Mouse (Mus musculus): ENCODE data around the gene 4931428F04Rik. TPM values are rescaled to one million over a fixed set of nuclear protein-coding genes. Genes with fewer than 3 reads are reported as not detected.

The 4931428F04Rik gene
- polyA plus RNA-seq, 1 experiment from 2014 or later, result 114 TPM

GRCm38 (mm10) chr8:105264024-105264982 is 25.4 kb downstream of the 4931428F04Rik start, which contains the start of the genes Tradd and Fbxl8:
TSS of gene Tradd (minus strand) at chr8:105264609.
TSS of gene Fbxl8 (plus strand) at chr8:105264648.
- Histone ChIP-seq H3K4me2 (peak within 1 kb of the TSS; percentile 76), H3K36me3 (no peaks in the 10 kb centered on the region), H3K27ac (no peak within 1 kb of the TSS), H3K4me3 (peak within 1 kb of the TSS; percentile 55), H3K9ac (peak within 1 kb of the TSS; percentile 76), H3K27me3 (peaks cover 96% of the 10 kb centered on the region), H3K4me1 (replicated peaks) (peaks cover 37% of the 10 kb centered on the region), H3K9me3 (peaks cover 5% of the 10 kb centered on the region; the same call in 1 of the 2 replicates)
- ATAC-seq (ENCODE audit: low FRiP score), result no peak
- 2% methylated on average over 54 of the region's 54 CpGs for WGBS

- Histone ChIP-seq H3K4me3 (peak overlapping the region; percentile 55; the same call in 1 of the 2 replicates), H3K9ac (no peak overlapping the region), H3K27me3 (peaks cover 96% of the 10 kb centered on the region), H3K9me3 (peaks cover 5% of the 10 kb centered on the region; the same call in 1 of the 2 replicates), H3K36me3 (no peaks in the 10 kb centered on the region), H3K4me2 (no peak overlapping the region), H3K27ac (no peak overlapping the region), H3K4me1 (replicated peaks) (peaks cover 37% of the 10 kb centered on the region)
- no peak for ATAC-seq (ENCODE audit: low FRiP score)
- whole genome bisulfite sequencing, result 40% methylated on average over 16 of the region's 16 CpGs
These were observed 26.3 kb downstream of the 4931428F04Rik start for GRCm38 (mm10) chr8:105263244-105263912.

GRCm38 (mm10) chr8:105261326-105261980 is 28.2 kb downstream of the 4931428F04Rik start:
- H3K4me1 ChIP-seq (replicated peaks), result peaks cover 28% of the 10 kb centered on the region

DNA sequence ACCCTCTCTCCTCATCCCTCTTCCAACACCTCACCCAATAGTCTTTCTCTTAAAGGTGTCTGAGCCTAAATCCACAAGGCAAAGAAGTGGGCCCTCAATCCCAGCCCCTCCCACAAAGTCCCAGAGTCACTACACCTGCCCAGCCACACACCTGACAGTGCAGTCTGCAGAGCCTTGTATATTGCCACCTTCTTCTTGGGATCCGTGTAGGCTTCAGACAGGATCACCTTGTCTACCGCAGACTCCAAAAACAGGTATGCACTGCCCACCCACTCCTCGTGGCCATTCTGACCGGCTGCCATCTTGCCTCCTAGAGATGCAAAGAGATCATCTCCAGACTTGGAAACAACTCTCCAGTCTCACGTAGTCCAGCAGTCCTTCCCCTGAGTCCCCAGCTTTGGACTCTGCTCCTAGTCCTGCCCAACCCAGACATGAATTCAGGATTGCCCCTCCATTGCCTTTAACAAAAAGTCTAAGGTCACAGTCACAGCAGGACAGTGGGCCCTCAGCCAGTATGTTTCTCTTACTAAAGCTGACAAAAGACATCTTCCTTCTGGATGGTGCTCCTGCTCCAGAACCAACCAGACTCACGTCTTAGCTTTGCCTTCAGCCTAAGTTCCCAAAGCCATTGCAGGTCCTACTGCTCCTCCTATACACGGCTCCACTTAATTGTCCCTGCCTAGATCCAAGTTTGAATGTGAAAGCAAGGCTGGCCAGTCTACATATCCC is 29.1 kb downstream of the 4931428F04Rik start:
- Histone ChIP-seq H3K27me3 (peaks cover 94% of the 10 kb centered on the region), H3K4me3 (no peak overlapping the region), H3K4me1 (replicated peaks) (peaks cover 28% of the 10 kb centered on the region), H3K36me3 (no peaks in the 10 kb centered on the region), H3K27ac (no peak overlapping the region), H3K9me3 (no peaks in the 10 kb centered on the region), H3K4me2 (no peak overlapping the region), H3K9ac (no peak overlapping the region)
- no peak for ATAC-seq (ENCODE audit: low FRiP score)
- WGBS, result 56% methylated on average over 7 of the region's 7 CpGs

More at GRCm38 (mm10) chr8:105261326-105261980, 28.2 kb downstream of the 4931428F04Rik start:
- no peak overlapping the region for H3K27ac ChIP-seq
- ATAC-seq (ENCODE audit: low FRiP score), result no peak
- H3K4me3 ChIP-seq, result no peak overlapping the region
- H3K27me3 ChIP-seq, result peaks cover 94% of the 10 kb centered on the region
- no peak overlapping the region for H3K4me2 ChIP-seq
- 81% methylated on average over 12 of the region's 12 CpGs for WGBS
- no peaks in the 10 kb centered on the region for H3K36me3 ChIP-seq
- H3K9ac ChIP-seq, result no peak overlapping the region
- peaks cover 4% of the 10 kb centered on the region; the same call in 1 of the 2 replicates for H3K9me3 ChIP-seq

DNA sequence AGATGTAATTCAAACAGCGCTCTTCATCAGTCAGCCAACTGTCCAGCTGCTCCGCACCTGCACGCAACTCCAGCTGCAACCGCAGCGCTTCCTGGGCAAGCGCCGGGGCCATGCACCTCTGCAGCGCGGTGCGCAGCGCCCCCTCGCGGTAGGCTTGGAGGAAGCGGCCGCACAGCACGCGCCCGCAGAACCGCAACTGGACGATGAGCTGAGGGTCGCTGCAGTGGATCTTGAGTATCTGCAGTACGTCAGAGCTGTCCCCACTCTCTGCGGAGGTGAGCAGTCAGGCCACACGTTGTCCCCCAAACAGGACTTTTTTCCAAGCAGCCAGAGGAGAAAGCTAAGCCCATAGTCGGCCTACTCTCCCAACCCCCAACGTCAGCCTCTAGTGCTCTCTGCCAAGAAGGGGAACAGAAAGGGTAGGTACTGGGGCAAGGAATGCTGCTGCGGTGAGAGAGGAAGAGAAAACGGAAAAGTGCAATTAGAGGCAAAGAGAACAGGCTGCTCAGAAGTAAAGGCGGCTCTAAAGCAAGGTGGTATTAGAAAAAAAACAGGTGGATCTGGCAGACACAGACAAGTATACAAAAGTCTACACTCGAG is 29.8 kb downstream of the 4931428F04Rik start:
- Histone ChIP-seq H3K9ac (peak overlapping the region; percentile 63), H3K4me1 (replicated peaks) (peaks cover 31% of the 10 kb centered on the region), H3K4me3 (peak overlapping the region; percentile 41), H3K9me3 (no peaks in the 10 kb centered on the region), H3K27ac (no peak overlapping the region), H3K27me3 (peaks cover 94% of the 10 kb centered on the region), H3K4me2 (peak overlapping the region; percentile 71), H3K36me3 (no peaks in the 10 kb centered on the region)
- 5% methylated on average over 30 of the region's 30 CpGs for WGBS
- peak; percentile 46 for ATAC-seq (ENCODE audit: low FRiP score)

GRCm38 (mm10) chr8:105258911-105259720 is 30.5 kb downstream of the 4931428F04Rik start:
- H3K27ac ChIP-seq, result no peak overlapping the region
- peaks cover 32% of the 10 kb centered on the region for H3K4me1 ChIP-seq (replicated peaks)
- no peaks in the 10 kb centered on the region for H3K36me3 ChIP-seq
- peak overlapping the region; percentile 63 for H3K9ac ChIP-seq
- H3K27me3 ChIP-seq, result peaks cover 89% of the 10 kb centered on the region
- H3K4me2 ChIP-seq, result peak overlapping the region; percentile 71
- ATAC-seq (ENCODE audit: low FRiP score), result peak; percentile 55; the same call in 1 of the 2 replicates
- H3K4me3 ChIP-seq, result peak overlapping the region; percentile 41
- no peaks in the 10 kb centered on the region for H3K9me3 ChIP-seq
- WGBS, result 2% methylated on average over 55 of the region's 55 CpGs

DNA sequence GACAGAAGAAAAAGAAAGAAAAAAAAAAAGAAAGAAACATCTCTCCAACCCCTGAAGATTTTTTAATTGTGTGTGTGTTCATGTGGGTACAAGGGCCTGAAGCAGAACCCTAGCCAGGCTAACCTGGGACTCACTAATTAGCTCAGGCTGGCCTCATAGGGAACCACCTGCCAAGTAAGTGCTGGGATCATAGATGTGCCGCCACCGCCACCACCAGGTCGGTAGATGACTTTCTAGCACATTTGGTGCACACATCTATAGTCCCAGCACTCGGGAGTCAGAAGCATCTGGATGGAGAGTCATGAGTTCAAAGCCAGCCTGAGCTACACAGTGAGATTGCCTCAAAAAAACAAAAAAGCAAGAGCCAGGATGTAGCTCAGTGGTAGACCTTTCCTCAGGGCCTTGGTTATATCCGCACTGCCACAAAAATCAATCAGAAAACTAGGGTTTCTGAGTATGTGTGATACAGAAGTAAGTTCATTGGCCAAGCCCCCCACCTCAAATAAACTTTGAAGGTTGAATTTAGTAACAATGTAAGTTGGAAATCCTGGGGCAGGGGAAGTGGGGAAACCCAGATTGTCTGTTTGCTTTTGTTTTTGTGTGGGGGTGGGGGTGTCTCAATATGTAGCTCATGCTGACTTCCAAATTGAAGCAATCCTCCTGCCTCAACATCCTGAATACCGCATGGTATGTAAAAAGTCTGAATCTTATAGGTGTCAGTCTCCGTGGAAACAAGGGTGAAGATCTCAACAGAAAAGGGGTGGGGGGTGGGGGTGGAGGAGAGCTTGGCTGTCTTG is 32.1 kb downstream of the 4931428F04Rik start:
- Histone ChIP-seq H3K9me3 (no peaks in the 10 kb centered on the region), H3K9ac (no peak overlapping the region), H3K4me3 (no peak overlapping the region), H3K4me2 (no peak overlapping the region), H3K36me3 (peaks cover 5% of the 10 kb centered on the region; the same call in 1 of the 2 replicates), H3K27ac (no peak overlapping the region), H3K4me1 (replicated peaks) (peaks cover 39% of the 10 kb centered on the region), H3K27me3 (peaks cover 79% of the 10 kb centered on the region)
- WGBS, result 63% methylated on average over 7 of the region's 7 CpGs
- no peak for ATAC-seq (ENCODE audit: low FRiP score)

DNA sequence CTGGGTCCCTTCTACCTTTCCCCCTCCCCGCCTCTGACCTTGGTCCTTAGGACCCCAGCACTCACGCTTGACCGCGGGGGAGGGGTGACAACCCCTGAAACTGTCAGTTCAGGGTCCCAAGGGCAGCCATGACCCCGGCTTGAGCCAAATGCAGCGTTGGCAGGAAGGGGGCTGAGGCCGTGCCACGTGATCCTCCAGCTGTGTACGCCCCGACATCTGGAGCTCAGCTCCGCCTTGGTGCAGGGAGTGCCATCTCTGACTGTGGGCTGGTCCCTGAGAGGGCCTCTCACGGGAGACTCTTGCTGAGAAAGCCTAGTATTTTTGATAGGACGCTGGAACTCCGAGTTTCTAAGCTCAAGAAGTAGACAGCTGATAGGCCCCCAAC is 34.7 kb downstream of the 4931428F04Rik start, which contains the start of gene B3gnt9:
Gene B3gnt9, minus strand, starts transcription at position 188 of the 385 bp plus-strand sequence.
- Histone ChIP-seq H3K27me3 (peaks cover 57% of the 10 kb centered on the region), H3K9me3 (no peaks in the 10 kb centered on the region), H3K36me3 (peaks cover 29% of the 10 kb centered on the region), H3K27ac (peak within 1 kb of the TSS; percentile 62), H3K9ac (peak within 1 kb of the TSS; percentile 84), H3K4me2 (peak within 1 kb of the TSS; percentile 93), H3K4me3 (peak within 1 kb of the TSS; percentile 57), H3K4me1 (replicated peaks) (peaks cover 37% of the 10 kb centered on the region)
- 2% methylated on average over 14 of the region's 14 CpGs for WGBS
- ATAC-seq (ENCODE audit: low FRiP score), result no peak

- H3K27ac ChIP-seq, result peak overlapping the region; percentile 62
- ATAC-seq (ENCODE audit: low FRiP score), result peak; percentile 83
- H3K9me3 ChIP-seq, result no peaks in the 10 kb centered on the region
These were observed 35.3 kb downstream of the 4931428F04Rik start for GRCm38 (mm10) chr8:105254152-105254965.

More at GRCm38 (mm10) chr8:105254152-105254965, 35.3 kb downstream of the 4931428F04Rik start:
- Histone ChIP-seq H3K4me2 (peak overlapping the region; percentile 93), H3K9ac (peak overlapping the region; percentile 84), H3K36me3 (peaks cover 35% of the 10 kb centered on the region), H3K4me3 (peak overlapping the region; percentile 57), H3K27me3 (peaks cover 51% of the 10 kb centered on the region), H3K4me1 (replicated peaks) (peaks cover 32% of the 10 kb centered on the region)
- WGBS, result under 1% methylated on average over 74 of the region's 74 CpGs

Data from hindbrain, embryonic 13.5 days (tissue).